Comparison of ENCODE assay signal across 16 mouse cellular contexts in genomic region chr10:122960738-122961137, GRCm38 (mm10).
A peak's percentile ranks its signal among the peaks of the same experiment; 100 is the strongest.
DNase-seq lines count a peak whose midpoint lies in the region; ATAC-seq and TF ChIP-seq lines count a peak whose summit lies in the region.
"Had no signal": no experiment of that assay in that cellular context is flagged by ENCODE, and none has a peak within 500 bp of the region (broad histone marks: within the 10 kb centered on the region; RNA-seq: fewer than 3 reads in every experiment).

No protein-coding gene starts in this region.

- no peak for TF ChIP-seq EP300 in heart, postnatal 0 days (IDR thresholded peaks at IDR 0.05; ENCODE audit: low read depth)

- H3K36me3 ChIP-seq in heart, postnatal 0 days (replicated peaks; ENCODE audit: control insufficient read depth, insufficient read depth, low read length) = no peaks in the 10 kb centered on the region
- H3K36me3 ChIP-seq in neural tube, embryonic 13.5 days = no peaks in the 10 kb centered on the region
- H3K36me3 ChIP-seq: liver, embryonic 15.5 days had no signal

- DNase-seq in gastrocnemius, adult 2 months = no peak
- DNase-seq in gastrocnemius, adult 8-10 months (ENCODE audit: low spot score in 2 of 2) = no peak
- DNase-seq in heart, postnatal 0 days (ENCODE audit: low spot score) = no peak
- DNase-seq in heart, adult 8-10 months (ENCODE audit: low spot score) = no peak
- DNase-seq in neural tube, embryonic 10.5 days (ENCODE audit: extremely low spot score, low spot score) = no peak
- DNase-seq in thymus, postnatal 36 days = no peak
- no peak for DNase-seq in cerebellum, adult 18-20 months
- DNase-seq: adrenal gland, postnatal 25 days; cerebellum, adult 9-11 months; kidney, postnatal 14 days had no signal

- ATAC-seq in heart, postnatal 0 days (ENCODE audit: insufficient read depth, low read depth) = no peak
- ATAC-seq in neural tube, embryonic 13.5 days (ENCODE audit: low read depth) = no peak
- ATAC-seq: activated CD4-positive, CD25-positive, alpha-beta regulatory T cell, adult 4 months; forebrain, embryonic 13.5 days had no signal

- intact Hi-C loops in gastrocnemius, adult 2 months (cut with DNase I) = no loop called here

- TF ChIP-seq CTCF in gastrocnemius, adult 2 months (IDR thresholded peaks at IDR 0.05) = no peak
- TF ChIP-seq CTCF in heart, postnatal 0 days (IDR thresholded peaks at IDR 0.05; ENCODE audit: low read depth) = no peak

- H3K27me3 ChIP-seq in heart, postnatal 0 days (ENCODE audit: control insufficient read depth, insufficient read depth, low read length) = peaks cover 6% of the 10 kb centered on the region; the same call in 1 of the 2 replicates
- H3K27me3 ChIP-seq in neural tube, embryonic 13.5 days = no peaks in the 10 kb centered on the region
- H3K27me3 ChIP-seq: CH12.LX; forebrain, embryonic 13.5 days had no signal

- no peaks in the 10 kb centered on the region for H3K9me3 ChIP-seq in heart, postnatal 0 days (replicated peaks; ENCODE audit: control insufficient read depth, low read length)
- H3K9me3 ChIP-seq in neural tube, embryonic 13.5 days = no peaks in the 10 kb centered on the region
- H3K9me3 ChIP-seq: forebrain, embryonic 13.5 days; liver, embryonic 15.5 days had no signal

- H3K4me2 ChIP-seq in heart, postnatal 0 days (ENCODE audit: low read depth, low read length) = peak overlapping the region; percentile 36; the same call in 1 of the 2 replicates
- no peak overlapping the region for H3K4me2 ChIP-seq in neural tube, embryonic 13.5 days
- H3K4me2 ChIP-seq: forebrain, embryonic 13.5 days; liver, embryonic 15.5 days had no signal

- no peak overlapping the region for H3K4me3 ChIP-seq in gastrocnemius, adult 2 months
- H3K4me3 ChIP-seq in heart, postnatal 0 days (ENCODE audit: low read depth, low read length) = no peak overlapping the region
- no peak overlapping the region for H3K4me3 ChIP-seq in neural tube, embryonic 13.5 days
- H3K4me3 ChIP-seq: forebrain, embryonic 13.5 days; liver, embryonic 15.5 days; megakaryocyte, embryonic 14.5 days had no signal

- WGBS in heart, postnatal 0 days = 52% methylated on average over 16 of the region's 16 CpGs
- 62% methylated on average over 16 of the region's 16 CpGs for WGBS in neural tube, embryonic 13.5 days

- peaks cover 10% of the 10 kb centered on the region; the same call in 1 of the 2 replicates for H3K4me1 ChIP-seq in heart, postnatal 0 days (ENCODE audit: control insufficient read depth, insufficient read depth)
- H3K4me1 ChIP-seq in neural tube, embryonic 13.5 days (replicated peaks) = peaks cover 45% of the 10 kb centered on the region
- H3K4me1 ChIP-seq: liver, embryonic 15.5 days had no signal

- H3K9ac ChIP-seq in heart, postnatal 0 days (replicated peaks; ENCODE audit: low read depth, low read length) = no peak overlapping the region
- H3K9ac ChIP-seq in neural tube, embryonic 13.5 days = peak overlapping the region; percentile 17; the same call in 1 of the 2 replicates
- H3K9ac ChIP-seq: forebrain, embryonic 13.5 days; liver, embryonic 15.5 days had no signal

- H3K27ac ChIP-seq in gastrocnemius, adult 2 months = peak overlapping the region; percentile 44
- peak overlapping the region; percentile 7; the same call in 1 of the 2 replicates for H3K27ac ChIP-seq in heart, postnatal 0 days (ENCODE audit: low read depth)
- peak overlapping the region; percentile 6 for H3K27ac ChIP-seq in neural tube, embryonic 13.5 days (replicated peaks)
- H3K27ac ChIP-seq: forebrain, embryonic 13.5 days; liver, embryonic 15.5 days had no signal
